Mouse (Mus musculus) adrenal gland, postnatal 14 days (tissue): Measurements from ENCODE around the gene Klhl24. TPM values are rescaled to one million over a fixed set of nuclear protein-coding genes. Genes with fewer than 3 reads are reported as not detected.
A peak's percentile ranks its signal among the peaks of the same experiment; 100 is the strongest.

Source experiments
- DNase-seq: peaks from one replicate; pipeline ENCODE4 v3.0.0; 2021; ENCODE audit warnings: mixed read lengths
- total RNA-seq: library from RNA; stranded (reverse); gene quantifications from 2 replicates; pipeline ENCODE4 v1.2.3, GENCODE M21; 2021

The Klhl24 gene
- total RNA-seq, 1 experiment from 2014 or later = 70.5 TPM

DNA sequence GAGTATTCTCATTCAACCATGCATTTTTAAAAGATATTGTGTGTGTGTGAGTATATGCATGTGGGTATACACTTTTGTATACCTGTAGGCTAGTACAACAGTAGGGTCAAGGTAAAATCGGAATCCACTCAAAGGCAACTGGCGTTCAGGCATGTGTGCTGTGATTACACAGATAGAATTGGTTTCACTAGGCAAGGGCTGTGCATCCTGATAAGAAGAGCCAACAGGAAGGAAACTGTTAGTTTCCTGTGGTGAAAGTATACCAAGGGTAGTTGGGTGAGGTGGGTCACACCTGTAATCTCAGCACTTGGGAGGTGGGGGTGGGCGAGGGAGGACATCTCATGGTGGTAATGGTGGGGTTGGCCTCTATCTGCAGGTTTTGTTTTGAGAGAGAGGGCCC, 47.2 kb downstream of the Klhl24 start:
- DNase-seq = no peak

DNA sequence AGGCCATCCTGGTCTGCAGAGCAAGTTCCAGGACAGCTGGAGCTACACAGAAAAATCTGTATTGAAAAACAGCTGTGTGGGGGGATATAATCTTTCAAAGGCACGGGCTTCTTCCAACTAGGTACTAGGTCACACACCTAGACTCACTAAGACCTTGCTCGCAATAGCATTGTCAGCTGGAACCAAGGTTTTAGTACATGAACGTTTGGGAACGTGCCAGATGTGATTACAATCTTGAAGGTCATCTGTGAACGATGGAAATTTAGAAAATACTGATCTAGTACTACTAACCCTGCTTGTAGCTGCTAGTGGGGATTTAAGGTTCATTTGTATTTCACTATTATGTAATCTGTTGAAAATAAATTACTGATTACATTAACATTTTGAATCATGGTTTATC, 54.6 kb downstream of the Klhl24 start:
- DNase-seq = peak; percentile 60

DNA sequence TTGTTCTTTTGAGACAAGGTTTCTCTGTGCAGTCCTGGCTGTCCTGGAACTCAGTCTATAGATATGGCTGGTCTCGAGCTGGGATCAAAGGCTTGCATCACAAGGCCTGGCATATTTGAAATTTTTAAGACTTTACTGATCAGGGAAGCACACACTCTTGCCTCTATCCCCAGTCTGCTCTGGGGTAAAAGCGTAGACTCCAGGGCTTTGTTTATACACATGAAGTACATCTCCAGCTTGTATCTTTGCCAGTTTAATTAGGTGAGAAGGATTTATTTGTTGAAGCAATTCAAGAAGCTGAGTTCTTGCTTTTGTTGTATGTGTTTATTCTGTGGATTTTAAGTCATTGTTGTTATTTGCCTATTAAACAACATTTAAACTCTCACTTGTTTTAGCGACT, 56.4 kb downstream of the Klhl24 start:
- DNase-seq = no peak

DNA sequence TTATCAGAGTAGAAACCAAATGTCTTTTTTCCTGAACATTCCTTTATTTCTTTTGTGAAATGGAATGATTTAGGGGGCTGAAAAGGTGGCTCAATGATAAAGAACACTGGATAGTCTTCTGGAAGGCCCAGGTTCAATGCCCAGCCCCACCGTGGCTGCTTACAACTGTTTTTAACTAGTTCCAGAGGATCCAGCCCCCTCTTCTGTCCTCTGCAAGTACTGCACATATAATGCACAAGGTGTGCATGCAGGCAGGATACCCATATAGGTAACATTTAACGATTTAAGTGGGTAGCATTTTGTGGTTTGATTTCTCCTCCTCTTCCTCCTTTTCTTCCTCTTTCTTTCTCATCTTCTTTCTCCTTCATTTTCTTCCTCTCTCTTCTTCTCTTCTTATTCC, 62.8 kb downstream of the Klhl24 start:
- no peak for DNase-seq

DNA sequence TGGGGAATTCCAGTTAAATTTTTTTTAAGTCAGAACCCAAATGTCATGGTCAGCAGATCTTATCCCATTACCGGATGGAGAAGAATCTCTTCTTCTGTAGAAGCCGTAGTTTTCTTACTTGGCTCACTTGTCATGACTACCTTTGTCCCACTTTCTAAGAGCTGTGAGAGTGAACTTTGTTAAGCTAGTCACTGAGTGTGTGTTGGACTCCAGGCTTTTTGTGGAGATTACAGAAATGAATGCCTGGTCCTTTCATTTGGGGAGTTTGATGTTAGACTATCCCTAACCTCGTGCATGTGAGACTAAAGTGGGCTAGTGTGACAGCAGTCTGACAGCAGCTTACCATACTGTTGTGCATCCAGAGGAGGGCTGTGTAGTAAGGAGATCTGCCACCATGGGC, 71.7 kb downstream of the Klhl24 start:
- DNase-seq = no peak

DNA sequence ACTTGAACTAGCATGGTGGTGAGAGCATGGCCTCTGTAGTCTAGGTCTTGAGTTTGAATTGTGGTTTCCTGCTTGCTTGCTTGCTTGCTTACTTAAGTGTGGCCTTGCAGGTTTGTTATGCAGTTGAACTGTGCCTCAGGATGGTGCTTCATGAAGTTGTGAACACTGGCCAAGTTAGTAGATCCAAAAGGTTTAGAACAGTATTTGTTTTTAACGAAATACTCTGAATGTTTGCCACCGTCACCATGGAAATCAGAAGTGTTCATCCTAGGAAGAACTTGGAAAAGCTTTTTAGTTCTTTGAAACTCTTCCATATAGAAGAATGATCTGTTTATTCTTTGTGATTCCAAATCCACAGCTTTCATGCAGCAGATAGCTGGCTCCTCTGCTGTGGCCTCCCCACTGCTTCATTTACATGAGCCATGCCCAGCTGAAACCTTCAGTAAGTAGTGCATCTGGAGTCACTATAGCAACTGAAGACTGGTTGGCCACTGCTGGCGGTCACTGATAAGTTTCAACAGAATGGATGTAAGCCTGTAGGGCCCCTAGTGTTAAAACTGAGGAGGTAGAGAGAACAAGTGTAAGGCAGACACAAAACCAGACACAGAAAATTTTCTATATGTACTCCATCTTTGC, 72.2 kb downstream of the Klhl24 start:
- peak; percentile 21 for DNase-seq

Other genes with a start within 250 kb of the Klhl24 start
- gene Klhl6, start 114.5 kb upstream of the Klhl24 start, total RNA-seq = 7.3 and 13.0 TPM in 2 replicates
- gene Yeats2, start 43.5 kb downstream of the Klhl24 start, total RNA-seq = 32.2 and 40.0 TPM in 2 replicates
- 3.2 and 4.9 TPM in 2 replicates for gene Map6d1, start 143.8 kb downstream of the Klhl24 start, total RNA-seq
- gene Parl, start 204.8 kb downstream of the Klhl24 start, total RNA-seq = 122 and 147 TPM in 2 replicates
- 0.34 and 0.70 TPM in 2 replicates for gene Cyp2ab1, start 227.9 kb downstream of the Klhl24 start, total RNA-seq